Mouse (Mus musculus) stomach, embryonic 16.5 days (tissue): ENCODE data around the gene Elac2. TPM values are rescaled to one million over a fixed set of nuclear protein-coding genes. Genes with fewer than 3 reads are reported as not detected.

Experiments
- ATAC-seq: fragments of 200-750 bp; cut with Nextera tagmentation; 2 replicates; pipeline ENCODE4 v1.8.0; 2017; ENCODE audit warnings: moderate number of reproducible peaks, moderate TSS enrichment; ENCODE audit not compliant: insufficient read depth, low FRiP score
- H3K27ac ChIP-seq: fragments of 300-500 bp; sonication (generic); 2 replicates; pipeline ENCODE4 v1.5.1; 2014; ENCODE audit warnings: low read length
- H3K27me3 ChIP-seq: fragments of 300-500 bp; sonication (generic); 2 replicates; pipeline ENCODE4 v1.6.1; 2014; ENCODE audit warnings: low read length, control low read depth, mixed read lengths; ENCODE audit not compliant: control insufficient read depth, insufficient read depth
- H3K36me3 ChIP-seq: fragments of 300-500 bp; sonication (generic); 2 replicates; pipeline ENCODE4 v1.6.1; 2014; ENCODE audit warnings: low read length; ENCODE audit not compliant: control insufficient read depth, insufficient read depth
- H3K4me1 ChIP-seq: fragments of 300-500 bp; sonication (generic); 2 replicates; pipeline ENCODE4 v1.6.1; 2014; ENCODE audit warnings: low read length, control low read depth, mixed read lengths; ENCODE audit not compliant: control insufficient read depth, insufficient read depth
- H3K4me2 ChIP-seq: fragments of 300-500 bp; sonication (generic); 2 replicates; pipeline ENCODE4 v1.6.1; 2014; ENCODE audit warnings: low read depth, low read length, mixed read lengths
- H3K4me3 ChIP-seq: fragments of 300-500 bp; sonication (generic); replicated peaks from 2 replicates; pipeline ENCODE4 v1.5.1; 2014; ENCODE audit warnings: mild to moderate bottlenecking, low read length
- H3K9ac ChIP-seq: fragments of 300-500 bp; sonication (generic); 2 replicates; pipeline ENCODE4 v1.6.1; 2014; ENCODE audit warnings: low read length
- H3K9me3 ChIP-seq: fragments of 300-500 bp; sonication (generic); replicated peaks from 2 replicates; pipeline ENCODE4 v1.6.1; 2016; ENCODE audit warnings: low read length, control low read depth; ENCODE audit not compliant: control insufficient read depth
- WGBS: fragments of 180-500 bp; shearing (Covaris S2); extraction: QIAGEN DNeasy Blood & Tissue Kit; methylation state at CpG from one replicate; pipeline ENCODE4 v1.1.7; 2014; 5-methylcytosine and 5-hydroxymethylcytosine counted together
- polyA plus RNA-seq: library from polyadenylated mRNA; unstranded; fragments of >200 nt; fragmentation: Nextera tagmentation; extraction: Ambion mirVana; gene quantifications from 2 replicates; pipeline ENCODE4 v1.2.1, GENCODE M21; 2015

Elac2 gene
- polyA plus RNA-seq, 1 experiment from 2014 or later = 23.5 TPM

DNA sequence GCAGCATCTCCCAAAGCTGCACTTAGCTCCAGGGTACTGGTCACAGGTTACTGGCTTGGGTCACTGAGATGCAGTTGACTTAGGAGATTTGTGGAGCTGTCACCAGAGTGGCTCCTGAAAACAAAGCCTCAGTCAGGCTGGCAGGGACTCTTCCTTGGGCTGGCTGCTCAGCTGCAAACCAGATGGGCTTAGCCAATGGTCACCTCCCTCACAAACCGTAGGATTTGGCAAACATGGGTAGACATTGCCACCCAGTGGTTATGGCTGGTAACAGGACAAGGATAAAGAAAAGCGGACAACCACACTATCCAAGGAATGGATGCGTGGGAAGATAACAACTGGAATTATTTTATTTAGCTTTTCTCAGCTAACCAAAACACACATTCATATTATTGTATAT is 10.3 kb upstream of the Elac2 start:
- H3K27ac ChIP-seq = no peak overlapping the region
- H3K4me1 ChIP-seq = no peaks in the 10 kb centered on the region
- H3K4me2 ChIP-seq = no peak overlapping the region
- 4% methylated on average over 3 of the region's 3 CpGs for WGBS
- no peaks in the 10 kb centered on the region for H3K9me3 ChIP-seq
- ATAC-seq = peak; percentile 82
- no peaks in the 10 kb centered on the region for H3K27me3 ChIP-seq
- no peaks in the 10 kb centered on the region for H3K36me3 ChIP-seq
- H3K4me3 ChIP-seq = no peak overlapping the region
- H3K9ac ChIP-seq = no peak overlapping the region

DNA sequence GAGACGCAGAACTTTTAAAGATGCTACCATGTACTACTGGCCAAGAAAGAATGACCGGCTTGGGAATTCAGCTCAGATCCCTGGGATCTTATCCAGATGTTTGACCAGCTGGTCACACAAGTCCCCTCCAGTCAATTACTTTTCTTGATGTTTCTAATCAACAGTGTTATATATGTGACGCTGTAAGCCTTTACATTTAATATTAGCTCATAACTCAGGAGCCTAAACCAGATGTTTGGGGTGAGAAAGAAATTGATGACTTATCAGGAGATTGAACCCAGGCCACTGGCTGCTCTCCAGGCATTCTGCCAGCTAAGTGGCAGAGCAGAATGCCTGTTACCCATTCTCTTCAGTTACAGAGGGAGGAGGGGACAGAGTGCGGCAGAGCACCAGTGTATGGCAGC is 9.9 kb upstream of the Elac2 start:
- Histone ChIP-seq H3K4me2 (no peak overlapping the region), H3K9ac (no peak overlapping the region), H3K27ac (no peak overlapping the region), H3K9me3 (no peaks in the 10 kb centered on the region), H3K27me3 (no peaks in the 10 kb centered on the region), H3K4me3 (no peak overlapping the region), H3K4me1 (no peaks in the 10 kb centered on the region), H3K36me3 (no peaks in the 10 kb centered on the region)
- 38% methylated on average over 4 of the region's 4 CpGs for WGBS
- ATAC-seq = peak; percentile 25; the same call in 1 of the 2 replicates

DNA sequence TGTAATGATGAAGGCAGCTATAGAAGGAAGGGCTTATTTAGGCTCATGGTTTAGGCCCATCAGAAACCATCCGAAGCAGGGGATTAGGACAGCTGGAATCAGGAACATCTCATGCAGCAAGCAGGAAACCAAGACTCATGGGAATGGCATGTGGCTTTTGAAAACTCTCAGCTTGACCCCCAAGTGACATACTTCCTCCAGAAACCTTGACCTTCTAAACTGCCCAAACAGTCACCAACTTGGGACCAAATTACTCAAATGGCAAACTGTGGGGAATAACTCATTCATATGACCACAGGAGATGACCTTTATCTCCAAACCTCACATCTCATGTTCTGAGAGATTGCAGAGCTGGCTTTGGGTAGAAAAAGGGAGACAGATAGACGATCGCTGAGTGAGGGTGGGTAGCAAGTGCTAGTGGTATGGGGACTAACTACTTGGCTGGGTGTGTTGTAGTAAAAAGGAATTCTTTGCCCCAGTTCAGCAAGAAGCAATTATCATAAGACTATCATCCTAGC is 7.3 kb upstream of the Elac2 start:
- H3K9ac ChIP-seq = no peak overlapping the region
- no peak overlapping the region for H3K4me2 ChIP-seq
- H3K4me3 ChIP-seq = no peak overlapping the region
- no peaks in the 10 kb centered on the region for H3K4me1 ChIP-seq
- no peaks in the 10 kb centered on the region for H3K36me3 ChIP-seq
- no peak overlapping the region for H3K27ac ChIP-seq
- no peak for ATAC-seq
- 64% methylated on average over 3 of the region's 3 CpGs for WGBS
- no peaks in the 10 kb centered on the region for H3K9me3 ChIP-seq
- H3K27me3 ChIP-seq = no peaks in the 10 kb centered on the region

DNA sequence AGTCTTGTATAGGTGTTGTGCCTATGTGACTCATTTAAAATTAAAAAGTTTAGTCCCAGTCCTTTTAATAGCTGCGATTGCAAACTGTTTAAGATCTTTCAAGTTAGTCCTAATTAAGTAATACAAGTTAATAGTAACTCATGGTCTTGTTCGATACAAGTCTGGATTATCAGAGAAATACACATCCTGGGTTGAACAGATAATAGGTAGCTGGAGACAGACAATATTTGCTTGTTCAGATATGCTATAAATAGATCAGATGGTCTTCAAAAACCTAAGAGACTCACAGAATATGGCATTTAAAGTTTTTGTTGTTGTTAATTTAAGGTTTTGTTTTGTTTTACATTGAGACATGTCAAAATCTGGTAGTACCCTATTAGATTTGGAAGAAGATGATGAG is 6.4 kb upstream of the Elac2 start:
- Histone ChIP-seq H3K4me3 (no peak overlapping the region), H3K4me2 (no peak overlapping the region), H3K9me3 (no peaks in the 10 kb centered on the region), H3K9ac (no peak overlapping the region), H3K4me1 (no peaks in the 10 kb centered on the region), H3K27ac (no peak overlapping the region), H3K36me3 (no peaks in the 10 kb centered on the region), H3K27me3 (no peaks in the 10 kb centered on the region)
- WGBS = 70% methylated on average over 2 of the region's 2 CpGs
- ATAC-seq = no peak

DNA sequence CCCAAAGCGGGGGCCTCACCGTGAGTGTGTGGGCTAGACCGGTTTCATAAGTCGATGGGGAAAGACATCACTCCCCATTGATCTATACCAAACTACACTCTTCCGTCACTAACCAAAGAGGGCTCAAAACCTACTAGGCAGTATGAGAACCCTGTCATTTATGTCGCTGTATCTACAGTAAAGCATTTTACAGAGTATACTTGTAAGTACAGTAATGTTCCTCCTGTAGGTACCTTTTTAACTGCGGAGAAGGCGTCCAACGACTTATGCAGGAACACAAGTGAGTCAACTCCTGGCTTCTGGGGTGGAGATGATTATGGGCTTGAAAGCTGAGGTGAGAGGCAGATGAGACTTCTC is 629 bp downstream of the Elac2 start:
- H3K27ac ChIP-seq = no peak overlapping the region
- no peaks in the 10 kb centered on the region for H3K27me3 ChIP-seq
- peak overlapping the region; percentile 89 for H3K9ac ChIP-seq
- ATAC-seq = no peak
- no peaks in the 10 kb centered on the region for H3K9me3 ChIP-seq
- peak overlapping the region; percentile 89 for H3K4me3 ChIP-seq
- H3K4me2 ChIP-seq = peak overlapping the region; percentile 70
- H3K36me3 ChIP-seq = peaks cover 14% of the 10 kb centered on the region
- 9% methylated on average over 9 of the region's 9 CpGs for WGBS
- peaks cover 8% of the 10 kb centered on the region; the same call in 1 of the 2 replicates for H3K4me1 ChIP-seq

DNA sequence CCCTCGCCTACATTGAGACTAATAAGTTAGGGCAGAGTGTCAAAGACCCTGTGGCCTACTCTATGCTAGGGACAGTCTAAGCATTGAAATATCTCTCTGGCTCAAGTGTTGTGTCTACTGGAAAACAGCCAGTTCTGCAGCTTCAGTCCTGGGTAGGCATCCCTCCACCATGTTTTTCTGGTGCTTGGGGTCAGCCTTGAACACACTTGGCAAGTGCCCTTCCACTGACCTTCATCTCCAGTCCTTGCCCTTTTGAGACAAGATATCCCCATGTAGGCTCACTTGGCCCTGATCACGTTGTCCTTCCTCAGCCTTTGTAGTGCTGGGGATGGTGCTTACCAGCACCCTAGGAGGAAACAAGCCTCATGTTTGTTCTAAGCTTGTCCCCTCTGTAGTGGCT is 9.7 kb downstream of the Elac2 start:
- H3K4me1 ChIP-seq = no peaks in the 10 kb centered on the region
- no peak overlapping the region for H3K27ac ChIP-seq
- ATAC-seq = no peak
- H3K36me3 ChIP-seq = peaks cover 35% of the 10 kb centered on the region
- no peaks in the 10 kb centered on the region for H3K9me3 ChIP-seq
- no peak overlapping the region for H3K9ac ChIP-seq
- WGBS = 82% methylated on average over 2 of the region's 2 CpGs
- no peaks in the 10 kb centered on the region for H3K27me3 ChIP-seq
- H3K4me2 ChIP-seq = no peak overlapping the region
- H3K4me3 ChIP-seq = no peak overlapping the region

DNA sequence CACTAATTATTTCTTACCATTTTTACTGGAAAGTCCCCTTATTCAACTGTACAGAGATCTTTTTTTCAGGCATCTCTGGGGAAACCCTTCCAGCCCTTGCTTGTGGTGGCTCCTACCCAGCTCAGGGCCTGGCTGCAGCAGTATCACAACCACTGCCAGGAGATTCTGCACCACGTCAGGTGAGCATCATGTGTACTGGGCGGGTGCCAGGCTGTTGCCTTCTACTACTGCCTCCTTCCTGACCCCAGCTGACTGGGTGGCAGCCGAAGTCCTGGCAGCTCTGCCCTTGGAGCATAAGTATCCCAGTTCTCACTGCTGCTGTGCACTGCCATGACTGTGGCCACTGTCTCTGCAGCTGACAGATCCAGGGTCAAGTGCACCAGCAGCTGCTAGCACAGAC is 19.6 kb downstream of the Elac2 start:
- WGBS = 88% methylated on average over 3 of the region's 3 CpGs
- peaks cover 30% of the 10 kb centered on the region for H3K36me3 ChIP-seq

DNA sequence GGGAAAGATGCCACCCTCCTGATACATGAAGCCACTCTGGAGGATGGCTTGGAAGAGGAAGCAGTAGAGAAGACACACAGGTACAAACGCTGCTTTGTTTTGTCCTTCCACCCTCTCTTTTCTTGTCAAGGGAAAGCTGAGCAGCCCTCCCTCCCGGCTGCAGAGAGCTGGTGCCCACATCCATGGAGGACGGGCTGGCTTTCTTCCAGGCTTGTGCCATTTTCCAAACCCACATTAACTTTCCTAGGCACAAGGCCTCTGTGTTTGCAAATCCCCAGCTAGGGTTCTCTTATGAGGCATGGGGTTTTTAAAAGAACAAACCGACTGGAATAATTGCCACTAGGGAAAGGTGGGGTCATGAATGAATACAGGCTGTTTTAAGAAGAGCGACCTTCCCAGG is 20.8 kb downstream of the Elac2 start:
- Histone ChIP-seq H3K9me3 (no peaks in the 10 kb centered on the region), H3K9ac (no peak overlapping the region), H3K4me2 (no peak overlapping the region), H3K27me3 (no peaks in the 10 kb centered on the region), H3K4me3 (no peak overlapping the region), H3K27ac (no peak overlapping the region), H3K4me1 (no peaks in the 10 kb centered on the region), H3K36me3 (peaks cover 22% of the 10 kb centered on the region)
- no peak for ATAC-seq
- 91% methylated on average over 5 of the region's 5 CpGs for WGBS

More for the DNA sequence above, 19.6 kb downstream of the Elac2 start:
- H3K9me3 ChIP-seq = no peaks in the 10 kb centered on the region
- H3K4me2 ChIP-seq = no peak overlapping the region
- H3K9ac ChIP-seq = no peak overlapping the region
- H3K27ac ChIP-seq = no peak overlapping the region
- H3K4me1 ChIP-seq = no peaks in the 10 kb centered on the region
- H3K27me3 ChIP-seq = no peaks in the 10 kb centered on the region
- no peak overlapping the region for H3K4me3 ChIP-seq
- no peak for ATAC-seq

DNA sequence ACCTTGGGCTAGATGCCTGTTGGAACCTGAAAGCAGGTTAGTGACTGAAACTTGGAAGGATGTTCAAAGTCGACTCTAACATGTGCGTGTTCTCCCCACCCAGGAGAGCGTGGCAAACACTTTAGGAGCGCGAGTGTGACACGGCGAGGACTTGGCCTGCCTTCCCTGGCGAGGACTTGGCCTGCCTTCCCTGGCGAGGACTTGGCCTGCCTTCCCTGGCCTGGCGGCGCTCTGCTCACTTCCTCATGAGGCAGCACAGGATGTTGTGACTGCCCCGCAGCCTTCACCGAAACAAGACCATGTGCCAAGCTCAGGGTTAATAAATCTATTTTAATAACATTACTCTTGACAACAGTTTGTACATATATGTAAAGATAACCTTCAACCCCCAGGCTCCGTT is 22.9 kb downstream of the Elac2 start:
- Histone ChIP-seq H3K4me2 (no peak overlapping the region), H3K4me1 (no peaks in the 10 kb centered on the region), H3K9ac (no peak overlapping the region), H3K36me3 (peaks cover 18% of the 10 kb centered on the region), H3K4me3 (no peak overlapping the region), H3K27ac (no peak overlapping the region), H3K27me3 (no peaks in the 10 kb centered on the region), H3K9me3 (no peaks in the 10 kb centered on the region)
- no peak for ATAC-seq
- 86% methylated on average over 14 of the region's 14 CpGs for WGBS

DNA sequence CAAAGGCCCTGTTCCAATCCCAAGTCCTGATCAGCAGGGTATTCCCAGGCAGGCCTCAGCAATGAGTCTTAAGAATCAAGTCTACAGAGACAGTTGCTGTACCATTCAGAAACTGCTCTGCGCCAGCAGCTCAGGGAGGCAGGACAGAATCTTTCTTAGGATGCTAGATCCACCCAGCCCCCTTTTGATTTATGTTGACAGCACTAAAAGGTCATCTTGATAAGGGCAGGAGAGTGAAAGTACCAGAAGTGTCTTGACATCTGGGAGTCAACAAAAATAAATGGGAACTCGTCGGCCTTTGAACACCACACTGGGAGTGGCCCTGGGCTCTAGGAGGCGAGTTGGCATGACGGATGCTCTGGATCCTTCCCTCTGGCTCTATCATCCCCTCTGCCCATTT is 24.8 kb downstream of the Elac2 start:
- H3K4me3 ChIP-seq = no peak overlapping the region
- no peaks in the 10 kb centered on the region for H3K4me1 ChIP-seq

More for the DNA sequence above, 24.8 kb downstream of the Elac2 start:
- Histone ChIP-seq H3K4me2 (no peak overlapping the region), H3K27me3 (no peaks in the 10 kb centered on the region), H3K36me3 (peaks cover 12% of the 10 kb centered on the region), H3K9ac (no peak overlapping the region), H3K9me3 (no peaks in the 10 kb centered on the region), H3K27ac (no peak overlapping the region)
- 54% methylated on average over 5 of the region's 5 CpGs for WGBS
- no peak for ATAC-seq
